Mouse (Mus musculus): ENCODE measurements around the gene Nynrin. TPM values are rescaled to one million over a fixed set of nuclear protein-coding genes. Genes with fewer than 3 reads are reported as not detected.

Gene Nynrin
- total RNA-seq, 4 experiments from 2014 or later, result 14.3 to 23.2 (median 17.2) TPM

DNA sequence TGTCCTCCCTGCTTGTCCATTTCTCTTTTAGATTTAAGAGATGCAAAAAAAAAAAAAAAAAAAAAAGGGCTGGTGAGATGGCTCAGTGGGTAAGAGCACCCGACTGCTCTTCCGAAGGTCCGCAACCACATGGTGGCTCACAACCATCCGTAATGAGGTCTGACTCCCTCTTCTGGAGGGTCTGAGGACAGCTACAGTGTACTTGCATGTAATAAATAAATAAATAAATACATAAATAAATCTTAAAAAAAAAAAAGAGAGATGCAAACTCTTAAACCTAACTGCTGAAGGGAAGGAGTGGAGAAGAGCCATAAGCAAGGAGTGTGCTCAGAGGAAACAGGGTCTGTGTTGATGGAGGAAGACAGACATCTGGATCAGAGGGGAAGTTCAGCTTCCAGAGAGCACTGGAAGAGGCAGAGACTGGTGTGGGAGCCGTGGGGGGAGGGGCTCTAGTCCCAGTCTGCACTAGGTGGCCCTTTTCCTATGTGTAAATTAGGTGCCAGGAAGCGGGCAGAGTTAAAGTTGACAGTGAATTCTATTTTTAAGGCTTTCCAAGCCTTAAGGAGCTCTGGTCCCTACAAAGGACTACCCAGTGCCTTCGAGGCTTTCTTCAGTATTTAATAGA lies 24.6 kb downstream of the Nynrin start:
- no peak for DNase-seq

DNA sequence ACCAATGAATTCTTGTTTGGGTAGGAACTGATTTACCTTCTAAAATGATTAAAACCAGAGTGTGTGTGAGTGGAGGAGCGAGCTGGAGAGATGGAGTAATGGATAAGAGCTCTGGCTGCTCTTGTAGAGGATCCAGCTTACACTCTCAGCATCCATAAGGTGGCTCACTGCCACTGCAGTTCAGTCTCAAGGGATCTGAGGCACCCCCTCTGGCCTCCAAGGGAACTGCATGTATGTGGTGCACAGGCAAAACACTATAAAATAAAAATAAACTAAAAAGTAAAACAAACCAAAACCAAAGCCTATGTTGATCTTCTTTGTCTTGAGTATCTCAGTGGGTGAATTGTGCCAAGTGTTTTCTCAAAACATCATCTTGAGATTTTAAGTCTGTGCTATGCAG lies 25.8 kb downstream of the Nynrin start:
- DNase-seq, result peak; percentile 57

DNA sequence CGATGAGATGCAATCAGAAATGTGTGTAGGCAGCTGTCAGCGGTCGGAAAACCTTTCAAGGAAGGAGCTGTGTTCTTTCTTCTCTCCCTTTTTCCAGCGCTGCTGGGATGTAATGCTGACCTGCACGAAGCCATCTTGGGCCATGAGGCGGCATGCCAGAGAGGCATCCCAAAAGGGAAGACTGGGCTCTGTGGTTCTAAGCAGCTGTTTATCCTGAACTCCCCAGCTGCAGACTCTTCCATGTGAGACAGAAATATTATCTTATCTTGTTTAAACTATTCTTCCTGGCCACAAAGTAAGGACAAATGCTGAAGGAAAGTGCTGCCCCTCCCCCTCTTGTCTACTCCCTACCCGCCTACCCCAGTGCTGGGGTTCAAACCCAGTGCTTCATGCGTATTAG lies 27.2 kb downstream of the Nynrin start:
- no peak for DNase-seq

DNA sequence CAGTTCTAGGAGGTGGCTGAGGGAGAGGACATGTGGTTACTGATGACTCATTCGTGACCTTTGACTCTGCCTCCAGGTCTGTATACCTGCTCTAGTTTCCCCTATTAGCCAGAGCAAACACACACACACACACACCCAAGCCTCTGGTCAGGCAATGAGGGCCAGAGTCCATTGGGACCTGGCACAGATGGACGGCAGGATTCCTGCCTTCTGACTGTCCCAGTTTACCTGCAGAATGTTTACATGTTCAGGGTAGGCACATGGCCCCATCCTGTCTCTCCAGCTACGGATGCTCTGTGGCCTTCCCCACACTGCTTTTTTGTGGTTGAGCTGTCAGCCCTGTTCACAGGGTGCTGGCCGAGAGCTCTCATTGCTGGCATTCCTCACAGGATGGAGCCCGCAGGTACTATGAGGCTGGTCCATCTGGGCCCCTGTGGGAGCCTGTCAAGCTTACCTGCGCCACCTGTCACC lies 28.4 kb downstream of the Nynrin start:
- DNase-seq, result no peak

DNA sequence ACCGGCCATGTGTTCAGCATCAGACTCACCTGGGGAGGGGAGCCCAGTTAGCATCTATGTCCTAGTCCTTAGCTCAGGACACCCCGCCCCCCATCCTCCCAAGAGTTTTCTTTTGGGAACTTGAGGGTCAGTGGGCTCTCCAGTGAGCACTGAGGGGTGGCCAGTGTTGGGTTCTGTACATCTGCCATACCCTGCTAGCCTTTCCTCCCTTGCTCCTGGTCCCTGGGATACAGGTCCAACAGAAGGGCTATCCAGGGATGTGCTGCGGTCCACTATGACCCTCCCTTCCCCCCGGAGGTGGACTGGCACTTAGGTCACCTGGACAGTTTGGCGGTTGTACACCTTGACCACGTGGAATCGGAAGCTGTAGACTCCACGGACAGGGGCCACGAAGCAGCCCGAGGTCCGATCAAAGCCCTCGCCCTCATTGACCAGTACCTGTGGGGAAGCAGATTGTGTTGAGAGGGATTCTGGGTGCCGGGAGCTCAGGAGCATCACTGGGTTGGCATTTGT lies 29.4 kb downstream of the Nynrin start:
- no peak for DNase-seq

DNA sequence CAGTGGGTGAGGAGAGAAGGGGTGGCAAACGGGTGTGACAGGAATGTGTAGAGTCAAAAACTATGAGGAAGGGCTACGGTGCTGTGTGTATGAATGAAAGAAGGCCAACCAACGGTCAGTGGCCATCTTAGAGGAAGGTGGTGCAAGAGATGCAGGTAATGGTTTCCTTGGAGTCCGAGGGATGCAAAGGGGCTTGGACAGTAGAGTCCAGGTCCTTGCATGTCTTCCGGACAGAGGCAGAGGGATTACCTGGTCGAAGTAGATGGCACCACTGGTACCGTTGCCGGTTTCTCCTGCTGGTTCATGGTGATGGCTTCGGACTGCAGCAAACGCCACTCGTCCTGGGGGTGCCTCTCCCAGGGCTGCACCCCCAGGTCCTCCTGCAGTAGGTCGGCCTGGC lies 29.9 kb downstream of the Nynrin start:
- no peak for DNase-seq

DNA sequence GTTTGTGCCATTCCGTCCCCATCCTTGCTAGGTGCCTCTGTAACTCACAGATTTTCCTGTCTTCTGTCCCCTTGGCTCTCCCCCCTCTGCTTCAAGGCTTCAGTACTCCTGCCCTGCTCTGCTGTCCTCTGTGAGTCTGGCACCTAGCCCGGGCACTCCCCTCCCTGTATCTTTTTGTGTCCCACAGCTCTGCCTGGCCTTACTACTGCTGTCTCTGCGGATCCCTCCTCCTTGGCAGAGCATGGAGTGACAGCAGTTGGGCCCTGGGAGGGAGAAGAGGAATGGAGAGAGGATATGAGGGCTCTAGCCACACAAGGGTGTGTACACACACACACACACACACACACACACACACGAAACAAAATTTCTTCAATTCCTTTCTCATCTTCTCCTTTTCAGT lies 30.4 kb downstream of the Nynrin start, which contains the start of gene Cbln3:
TSS of gene Cbln3 (minus strand) at position 227 of the 400 bp plus-strand sequence.
- DNase-seq, result peak; percentile 77

DNA sequence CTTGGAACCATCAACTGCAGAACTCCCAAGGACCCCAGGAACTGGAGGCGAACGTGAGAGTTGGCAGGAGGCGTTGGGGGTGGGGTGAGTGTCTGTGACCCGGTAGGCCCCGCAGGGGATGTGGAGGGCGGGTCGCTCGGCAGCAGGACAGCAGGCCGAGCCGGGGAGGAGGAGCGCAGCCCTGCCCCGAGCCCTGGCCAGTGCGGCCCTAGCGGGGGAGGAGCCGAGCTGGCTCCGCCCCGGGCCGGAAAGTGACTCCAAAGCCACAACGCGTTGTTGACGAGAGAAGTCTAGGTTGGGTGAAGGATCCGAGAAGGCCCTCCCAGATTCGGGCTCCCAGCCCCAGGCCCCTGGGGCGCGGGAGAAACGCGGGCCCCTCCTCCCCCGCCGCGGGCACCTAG lies 30.9 kb downstream of the Nynrin start, which contains the start of gene Khnyn:
TSS of gene Khnyn (plus strand) at position 235 of the 401 bp plus-strand sequence.
- DNase-seq, result peak; percentile 90

DNA sequence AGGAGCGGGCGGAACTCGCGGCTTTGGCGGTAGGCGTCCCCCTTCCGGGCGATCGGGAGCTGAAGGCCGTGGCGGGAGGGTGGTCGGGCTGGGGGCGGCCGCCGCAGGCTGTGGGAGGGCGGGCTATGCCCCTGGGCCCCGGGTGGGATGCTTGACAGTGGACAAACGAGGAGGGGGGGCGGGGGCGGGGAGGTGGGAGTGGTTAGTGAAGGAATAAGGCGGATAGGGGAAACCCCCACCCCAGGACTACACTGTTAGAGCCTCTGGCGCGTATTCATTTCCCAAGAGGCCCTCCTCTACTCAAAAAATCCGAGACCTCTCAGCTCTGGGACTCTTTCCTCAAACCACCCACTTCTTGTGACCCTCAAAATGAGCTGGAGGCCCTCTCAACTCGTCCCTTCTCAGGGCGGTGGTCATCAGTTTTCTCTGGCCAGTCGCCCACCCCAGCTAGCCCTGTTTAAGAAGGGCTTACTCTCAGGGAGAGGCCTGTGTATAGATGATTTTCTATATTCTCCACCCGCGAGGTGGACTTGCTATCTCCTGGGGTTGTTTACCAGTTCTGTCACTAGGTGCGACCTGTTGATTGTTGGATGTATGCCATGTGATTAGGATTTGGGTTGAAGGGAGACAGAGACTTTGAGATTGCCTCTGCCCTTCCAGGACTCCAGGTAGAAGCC lies 31.4 kb downstream of the Nynrin start:
- no peak for DNase-seq

DNA sequence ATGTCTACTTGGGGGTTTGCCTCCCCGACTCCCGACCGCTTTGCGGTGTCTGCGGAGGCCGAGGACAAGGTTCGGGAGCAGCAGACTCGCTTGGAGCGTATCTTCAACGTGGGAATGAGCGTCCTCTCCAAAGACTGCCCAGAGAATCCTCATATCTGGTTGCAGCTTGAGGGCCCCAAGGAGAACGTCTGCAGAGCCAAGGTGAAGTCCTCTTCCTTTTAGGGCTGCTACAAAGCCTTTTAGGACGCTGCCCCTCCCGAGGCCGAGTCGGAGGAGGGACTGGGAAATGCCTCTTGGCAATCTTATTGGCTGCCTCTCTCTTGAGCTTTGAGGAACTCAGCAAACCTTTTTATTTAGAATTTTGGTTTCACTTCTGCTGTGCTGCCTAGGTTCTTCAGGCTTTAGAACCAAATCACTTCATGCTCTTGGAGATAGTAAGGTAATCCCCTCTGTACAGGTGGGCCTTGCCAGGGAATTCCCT lies 32.0 kb downstream of the Nynrin start:
- no peak for DNase-seq

DNA sequence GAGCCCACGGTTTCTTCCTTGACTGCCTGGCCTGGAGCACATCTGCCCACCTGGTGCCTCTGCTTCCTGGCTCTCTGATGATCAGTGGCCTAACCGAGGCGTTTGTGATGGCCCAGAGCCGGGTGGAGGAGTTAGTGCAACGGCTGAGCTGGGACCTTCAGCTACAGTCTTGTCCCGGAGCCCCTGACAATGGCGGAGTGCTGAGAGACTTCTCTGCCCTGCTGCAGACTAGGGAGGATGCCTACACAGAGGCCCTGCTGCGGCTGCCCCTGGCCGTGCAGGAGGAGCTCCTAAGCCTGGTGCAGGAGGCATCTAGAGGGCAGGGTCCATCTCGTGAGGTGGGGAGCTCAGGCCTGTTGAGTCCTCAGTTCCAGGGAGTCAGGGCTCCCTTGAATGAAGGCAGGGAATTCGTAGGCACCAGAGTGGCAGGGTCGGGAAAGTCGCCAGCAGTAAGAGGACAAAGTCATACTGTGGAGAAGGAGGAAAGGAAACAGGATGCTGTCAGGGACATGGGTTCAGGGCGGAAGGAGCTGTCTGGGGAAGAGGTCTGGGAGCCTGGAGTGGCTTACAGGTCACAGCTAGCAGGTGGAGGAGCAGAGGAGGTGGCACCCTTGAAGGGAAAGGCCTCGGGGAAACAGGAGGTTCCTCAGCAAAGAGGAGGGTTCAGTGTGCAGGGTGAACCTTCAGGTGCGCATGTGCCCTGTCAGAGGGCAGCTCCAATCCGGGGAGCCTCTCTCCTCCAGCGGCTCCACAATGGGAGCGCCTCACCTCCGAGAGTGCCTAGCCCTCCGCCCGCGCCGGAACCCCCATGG lies 33.0 kb downstream of the Nynrin start:
- DNase-seq, result no peak

DNA sequence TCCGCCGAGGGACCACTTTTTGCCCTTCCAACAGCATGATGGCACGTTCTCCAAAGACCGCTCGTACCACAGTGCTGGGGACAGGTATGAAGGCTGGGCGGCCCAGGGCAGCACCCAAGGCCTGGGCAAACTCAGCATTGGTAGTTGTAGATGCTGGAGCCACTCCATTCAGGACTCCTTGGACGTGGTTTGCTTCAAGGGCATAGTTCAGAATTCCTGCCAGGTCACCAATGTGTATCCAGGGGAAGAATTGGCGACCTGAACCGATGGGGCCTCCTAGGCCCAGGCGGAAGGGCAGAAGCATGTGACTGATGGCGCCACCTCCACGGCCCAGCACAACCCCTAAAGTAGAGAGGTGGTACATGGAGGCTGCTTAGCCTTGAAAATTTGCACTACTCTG lies 43.9 kb downstream of the Nynrin start:
- no peak for DNase-seq

DNA sequence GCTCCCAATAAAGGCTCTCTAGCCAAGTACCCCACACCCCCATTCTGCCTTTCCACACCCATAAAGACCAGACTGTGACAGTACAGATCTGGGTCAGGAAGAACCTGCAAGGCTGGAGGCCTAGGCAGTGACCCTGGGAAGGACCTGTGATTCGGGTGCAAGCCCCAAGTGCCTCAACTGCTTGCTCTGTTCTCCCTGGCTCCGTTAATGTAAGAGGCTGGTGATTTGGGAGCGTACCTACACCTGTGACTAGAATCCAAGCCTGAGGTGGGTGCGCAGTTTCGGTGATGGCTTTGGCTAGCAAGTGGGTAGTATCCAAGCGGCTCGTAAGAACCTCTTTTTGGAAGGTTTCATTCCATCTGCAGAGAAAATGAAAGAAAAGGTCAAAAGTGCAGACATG lies 45.1 kb downstream of the Nynrin start:
- no peak for DNase-seq

DNA sequence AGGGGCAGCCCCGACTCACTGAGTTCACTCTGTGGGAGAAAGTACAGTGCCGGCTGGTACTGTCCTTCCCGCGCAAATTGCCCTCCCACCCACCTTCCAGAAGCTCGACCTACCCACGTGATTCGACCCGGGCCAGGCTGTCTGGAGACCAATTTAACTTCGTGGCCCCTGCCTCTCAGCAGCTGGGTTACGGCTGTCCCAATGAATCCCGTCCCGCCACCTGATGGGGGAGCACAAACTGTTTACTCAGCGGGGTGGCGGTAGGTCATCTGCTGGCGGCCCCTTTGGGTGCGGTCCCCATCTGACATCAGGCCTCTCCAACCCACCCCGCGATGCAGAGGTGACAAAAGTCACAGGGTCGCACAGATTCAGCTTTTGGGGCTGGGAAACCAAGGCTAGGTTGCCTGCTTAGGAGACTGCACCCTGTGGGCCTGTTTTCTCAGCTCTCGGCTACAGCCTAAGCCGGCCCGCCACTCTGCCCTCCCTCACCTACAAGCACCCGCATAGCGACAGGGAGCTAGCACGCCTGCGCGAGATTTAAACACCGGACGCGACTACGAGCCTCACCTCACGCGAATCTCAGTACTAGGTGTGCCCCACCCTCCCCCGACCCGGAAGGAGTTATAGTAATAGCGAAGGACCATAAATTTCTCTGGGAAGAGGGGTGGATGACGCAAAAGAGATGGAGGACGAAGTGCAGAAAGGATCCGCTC lies 46.0 kb downstream of the Nynrin start, which contains the start of gene Sdr39u1:
TSS of gene Sdr39u1 (minus strand) at position 593 of the 713 bp plus-strand sequence.
- DNase-seq, result peak; percentile 86

DNA sequence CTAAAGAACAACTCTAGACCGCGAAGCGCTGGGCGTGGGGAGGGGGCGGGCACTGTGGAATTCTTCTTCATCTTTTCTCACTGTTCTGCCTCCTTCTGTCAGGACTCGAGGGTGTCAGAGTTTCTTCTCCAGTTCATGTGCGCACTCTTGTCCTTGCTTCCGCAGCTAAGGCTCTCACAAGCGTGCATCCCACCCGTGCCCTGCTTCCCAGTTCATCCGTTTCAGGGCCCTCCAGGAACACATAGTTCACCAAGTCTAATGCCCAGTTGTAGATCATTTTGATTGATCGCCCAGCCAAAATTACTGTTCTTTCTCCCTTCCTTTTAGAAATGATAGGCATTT lies 46.6 kb downstream of the Nynrin start:
- no peak for DNase-seq

DNA sequence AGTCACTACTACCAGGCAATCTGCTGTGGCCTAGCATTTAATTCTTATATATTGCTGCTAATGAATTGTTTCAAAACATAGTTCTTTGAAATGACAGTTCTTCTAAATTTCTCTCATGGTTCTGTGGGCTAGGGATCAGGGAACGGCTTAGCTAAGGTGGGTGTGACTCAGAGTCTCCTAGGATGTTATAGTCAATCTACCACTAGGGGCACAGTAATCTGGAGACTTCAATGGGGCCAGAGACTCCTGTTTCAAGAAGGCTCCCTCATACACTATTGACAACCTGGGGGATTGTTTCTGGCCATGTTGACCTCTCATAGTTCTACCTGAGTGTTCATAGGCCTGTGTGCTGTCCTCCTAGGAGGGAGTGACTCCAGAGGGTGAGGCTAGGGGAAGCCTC lies 51.7 kb downstream of the Nynrin start:
- DNase-seq, result no peak

DNA sequence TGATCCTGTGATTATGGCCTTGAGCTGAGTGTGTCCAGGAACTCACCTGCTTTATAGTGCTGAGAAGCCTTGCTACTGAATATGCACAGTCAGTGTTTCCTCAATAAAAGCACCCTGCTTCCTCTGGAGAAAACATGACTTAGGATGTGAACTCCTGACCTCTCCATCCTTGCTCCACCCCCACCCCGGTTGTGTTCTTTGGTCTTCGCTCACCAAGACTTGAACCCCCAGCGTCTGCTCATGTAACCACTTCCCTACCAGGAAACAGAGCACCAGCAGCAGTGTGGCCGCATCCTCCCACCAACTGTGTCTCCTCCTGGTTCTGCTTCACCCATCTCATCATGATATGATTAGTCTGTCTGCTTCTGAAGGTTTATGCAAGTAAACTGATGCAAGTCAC lies 59.6 kb downstream of the Nynrin start:
- no peak for DNase-seq

DNA sequence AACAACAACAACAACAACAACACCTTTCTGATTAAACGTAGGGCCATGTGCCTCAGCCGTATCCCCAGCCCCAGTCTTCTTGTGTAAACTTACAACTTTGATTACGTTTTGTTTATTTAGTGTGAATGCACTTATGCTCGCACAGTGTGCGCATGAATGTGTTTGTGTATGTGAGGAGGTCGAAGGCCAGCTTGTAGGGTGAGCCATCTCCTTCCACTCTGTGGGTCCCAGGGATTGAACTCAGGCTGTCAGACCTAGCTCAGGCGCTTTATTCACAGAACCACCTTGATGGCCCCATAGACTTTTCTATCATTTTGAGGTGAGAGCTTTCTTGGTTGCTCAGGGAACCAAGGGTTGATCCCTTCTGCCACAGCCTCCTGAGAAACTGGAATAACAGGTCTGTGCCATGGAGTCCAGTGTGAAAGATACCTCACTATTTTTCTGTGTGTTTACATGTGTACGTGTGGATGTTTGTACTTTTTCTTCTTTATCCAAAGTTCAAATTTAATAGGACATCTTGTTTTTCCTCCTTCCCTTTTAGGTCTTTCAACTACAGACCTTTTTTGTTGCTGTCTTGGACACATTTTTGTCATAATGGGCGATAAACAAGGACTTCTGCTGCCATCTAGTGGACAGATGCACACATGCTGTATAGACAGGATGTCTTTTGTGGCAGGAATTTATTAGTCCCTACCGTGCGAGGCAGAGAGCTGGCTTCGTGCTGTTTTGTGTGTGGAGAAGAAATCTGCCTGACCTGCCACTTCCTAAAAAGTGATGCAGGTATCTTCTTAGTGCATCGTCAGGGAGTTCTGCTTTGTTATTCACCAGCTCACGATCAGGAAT lies 64.7 kb downstream of the Nynrin start:
- peak; percentile 38 for DNase-seq

DNA sequence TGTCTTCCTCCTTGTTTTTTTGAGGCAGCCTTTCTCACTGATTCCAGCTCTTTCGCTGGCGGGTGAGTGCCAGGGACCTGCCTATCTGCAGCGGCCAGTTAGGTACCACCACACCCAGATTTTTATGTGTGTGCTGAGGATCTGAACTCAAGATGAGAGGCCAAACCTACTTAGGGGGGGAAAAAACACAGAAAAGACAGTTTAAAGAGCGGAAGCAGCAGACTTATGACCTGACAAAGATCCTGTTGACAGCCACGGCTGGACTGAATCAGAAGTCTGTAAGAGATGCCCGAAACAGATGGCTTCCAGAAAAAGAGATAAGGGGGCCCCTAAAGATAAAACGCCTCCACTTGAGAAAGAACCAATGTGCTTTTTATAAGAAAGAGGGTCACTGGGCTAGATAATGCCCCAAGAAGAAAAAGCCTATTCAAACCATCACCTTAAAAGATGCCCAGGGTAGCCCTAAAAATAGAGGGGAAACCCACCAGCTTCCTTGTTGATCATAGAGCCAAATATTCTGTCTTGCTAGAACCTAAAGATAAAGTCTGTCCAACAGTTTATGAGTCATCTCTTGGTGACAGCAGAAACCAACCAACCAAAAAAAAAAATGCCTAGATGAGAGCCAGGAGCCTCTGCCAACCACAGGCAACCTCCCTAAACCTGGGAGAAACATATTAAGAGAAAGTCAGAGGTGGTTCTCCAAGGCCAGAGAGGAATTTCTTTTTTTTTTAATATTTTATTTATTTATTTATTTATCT lies 68.8 kb downstream of the Nynrin start:
- no peak for DNase-seq
